Mouse (Mus musculus) erythroblast, adult 5-6 weeks (primary cell): Measurements from ENCODE around the gene Mapre1. TPM values are rescaled to one million over a fixed set of nuclear protein-coding genes. Genes with fewer than 3 reads are reported as not detected.
A peak's percentile ranks its signal among the peaks of the same experiment; 100 is the strongest.
"Not testable (repeated sequence)": the region's sequence is repeated elsewhere in the genome, so short reads cannot be mapped to it uniquely, and the experiment has no call there.

Source experiments
- ATAC-seq: replicated peaks from 2 replicates; pipeline ENCODE4 v1.8.0; 2016; ENCODE audit warnings: moderate number of reproducible peaks, mild to moderate bottlenecking, moderate TSS enrichment, inconsistent platforms; ENCODE audit not compliant: poor library complexity, low FRiP score, severe bottlenecking
- total RNA-seq, 2 experiments: library from RNA; stranded (forward) in 1 of 2; stranded (reverse) in 1 of 2; fragments of 150-400 nt in 1 of 2; fragments of 200-764, 138-1000 nt in 1 of 2; gene quantifications; 2 replicates each; pipeline versions ENCODE4 v1.2.3 to v1.2.4; 2015 to 2017; ENCODE audit warnings: low replicate concordance in 2 of 2

Gene Mapre1
- total RNA-seq, 2 experiments from 2014 or later = 38.3 to 93.4 TPM

DNA sequence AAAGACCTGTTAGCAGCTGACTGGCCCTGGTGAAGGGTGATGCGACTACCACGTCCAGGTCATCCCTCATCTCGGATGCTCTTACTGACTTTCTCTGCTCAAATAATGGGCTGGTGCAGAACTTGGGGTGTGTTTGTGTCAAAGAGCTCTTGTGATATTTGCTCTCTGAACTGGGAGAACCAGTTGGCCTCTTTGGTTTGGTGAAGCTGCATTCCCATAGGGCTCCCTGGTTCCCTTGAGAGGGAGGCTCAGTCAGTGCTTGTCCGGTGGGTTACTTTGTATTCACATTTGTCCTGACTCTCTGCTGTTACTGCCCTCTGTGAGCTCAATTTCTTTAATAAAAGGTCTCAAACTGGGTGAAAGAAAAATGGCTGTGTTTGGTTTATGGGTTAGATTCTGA, 31.9 kb downstream of the Mapre1 start:
- no peak for ATAC-seq

DNA sequence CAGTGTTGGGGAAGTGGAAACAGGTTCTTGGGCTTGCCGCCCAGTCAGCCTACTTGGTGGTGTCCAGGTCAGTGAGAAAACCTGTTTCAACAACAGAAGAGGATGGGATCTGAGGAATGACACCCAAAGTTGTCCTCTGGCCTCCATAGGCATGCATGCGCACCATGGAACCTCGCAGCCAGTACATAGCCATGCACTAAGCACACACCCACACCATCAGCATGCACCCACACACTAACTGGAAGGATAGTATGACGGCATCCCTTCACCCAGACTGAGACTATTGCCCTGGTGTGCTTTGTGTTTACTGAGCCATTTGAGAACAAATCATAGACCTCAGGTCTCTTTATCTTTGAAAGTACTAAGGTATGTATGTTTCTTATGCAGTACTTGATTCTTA, 34.4 kb downstream of the Mapre1 start:
- ATAC-seq = no peak

DNA sequence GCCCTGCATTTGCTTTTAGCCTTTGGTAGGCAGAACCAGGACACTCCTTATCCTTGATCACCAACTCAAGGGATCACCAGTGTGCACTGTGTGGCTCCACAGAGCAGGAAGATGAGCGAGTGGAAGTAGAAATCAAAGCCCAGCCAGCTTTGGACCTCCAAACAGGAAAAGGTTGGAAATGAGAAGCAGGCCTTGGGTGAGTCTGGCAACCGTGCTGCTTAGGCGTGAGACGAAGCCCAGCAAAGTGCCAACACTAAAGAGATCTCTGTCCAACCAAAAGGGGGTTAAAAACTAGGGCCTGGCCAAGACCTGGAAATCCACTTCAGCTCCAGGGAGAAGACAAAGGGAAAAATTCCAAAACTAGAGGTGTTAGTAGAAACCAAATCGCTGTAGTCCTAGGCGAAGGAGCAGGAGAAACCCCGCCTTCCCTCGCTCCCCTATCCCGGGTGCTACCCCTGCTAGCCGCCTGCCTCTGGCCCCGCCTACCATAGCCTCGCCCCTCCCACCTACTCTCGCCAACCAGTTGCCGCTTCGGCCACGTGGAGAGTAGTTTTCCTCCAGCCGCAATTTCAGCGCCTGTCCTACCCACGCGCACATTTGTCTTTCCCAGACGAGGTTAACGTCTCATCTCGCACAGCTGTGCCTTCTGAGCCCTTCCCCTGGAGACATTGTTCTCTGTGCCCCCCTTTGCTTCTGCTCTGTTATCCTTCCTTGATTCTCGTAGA, 37.7 kb downstream of the Mapre1 start:
- ATAC-seq = peak; percentile 94

DNA sequence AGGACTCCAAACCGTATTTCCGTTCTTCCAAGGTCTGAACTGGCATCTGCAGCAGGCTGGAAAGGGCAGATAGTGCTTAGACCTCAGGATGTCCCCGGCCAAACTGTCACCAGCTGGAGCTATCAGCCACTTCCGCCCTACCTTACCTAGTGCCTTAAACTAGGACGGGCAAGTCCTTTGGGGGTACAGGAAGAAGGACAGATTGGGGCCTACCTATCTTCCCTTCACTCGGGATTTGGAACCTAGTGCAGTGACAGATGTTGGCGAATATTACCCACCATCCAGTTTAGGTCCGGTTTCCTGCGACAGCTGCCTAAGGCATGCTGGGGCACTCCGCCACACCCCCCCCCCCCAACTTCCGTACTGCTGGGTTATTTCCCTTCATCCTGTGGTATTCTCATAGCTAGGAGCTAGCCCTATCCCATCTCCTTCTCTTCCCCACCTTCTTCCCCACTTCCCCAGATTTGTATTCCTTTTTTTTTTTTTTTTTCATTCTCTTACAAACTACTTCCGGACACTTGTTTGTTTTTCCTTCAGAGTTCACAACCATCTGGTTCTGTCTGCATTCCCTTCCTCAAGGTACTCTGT, 38.4 kb downstream of the Mapre1 start, which contains the start of gene Efcab8:
Gene Efcab8, plus strand, starts transcription at position 538 of the 588 bp plus-strand sequence.
- ATAC-seq = 0 out of 2 replicates have a peak, but pooled peaks have one; percentile 8

- no peak for ATAC-seq
Observed at GRCm38 (mm10) chr2:153781181-153781580, 40.1 kb downstream of the Mapre1 start.

DNA sequence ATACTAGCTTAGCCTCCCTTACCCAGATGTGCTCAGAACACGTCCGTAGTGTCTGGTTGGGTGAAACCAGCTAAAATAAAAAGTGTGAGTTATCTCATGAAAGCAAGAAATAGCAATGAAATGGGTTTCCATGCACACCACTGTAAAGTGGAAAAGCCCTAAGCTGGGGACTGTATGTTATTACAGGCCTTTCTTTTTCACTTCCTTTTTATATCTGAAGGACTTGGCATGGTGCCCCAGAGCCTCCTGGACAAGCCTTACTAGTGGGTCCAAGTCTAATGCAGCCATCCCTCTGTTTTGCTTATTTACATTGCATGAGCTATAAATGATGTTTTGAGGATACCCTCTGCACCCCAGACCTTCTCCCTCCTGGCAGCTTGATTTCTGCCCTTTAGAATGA, 43.6 kb downstream of the Mapre1 start:
- ATAC-seq = no peak

DNA sequence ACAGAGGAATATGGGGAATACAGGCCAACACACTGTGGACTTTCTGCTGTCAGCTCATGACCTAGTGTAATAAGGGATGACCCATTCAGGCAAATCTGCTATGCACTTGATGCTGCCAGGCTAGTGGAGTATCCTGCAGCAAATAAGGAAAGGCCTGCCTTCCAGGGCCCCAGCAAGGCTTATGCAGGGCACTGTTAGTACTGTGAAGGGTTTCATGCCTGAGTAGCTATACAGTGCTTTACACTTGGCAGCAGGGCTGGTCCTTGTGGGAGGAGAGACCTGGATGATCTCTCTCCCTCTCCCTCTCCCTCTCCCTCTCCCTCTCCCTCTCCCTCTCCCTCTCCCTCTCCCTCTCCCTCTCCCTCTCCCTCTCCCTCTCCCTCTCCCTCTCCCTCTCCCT, 52.3 kb downstream of the Mapre1 start:
- no peak for ATAC-seq

GRCm38 (mm10) chr2:153795090-153795489, 54.0 kb downstream of the Mapre1 start:
- no peak for ATAC-seq

GRCm38 (mm10) chr2:153807464-153807863, 66.4 kb downstream of the Mapre1 start:
- ATAC-seq = not testable (repeated sequence)

- ATAC-seq = no peak
Observed at GRCm38 (mm10) chr2:153808146-153808545, 67.1 kb downstream of the Mapre1 start.

- no peak for ATAC-seq
Observed at GRCm38 (mm10) chr2:153808841-153809240, 67.8 kb downstream of the Mapre1 start.

- no peak for ATAC-seq
Observed at GRCm38 (mm10) chr2:153809921-153810320, 68.8 kb downstream of the Mapre1 start.

GRCm38 (mm10) chr2:153822005-153822543, 81.0 kb downstream of the Mapre1 start:
- ATAC-seq = no peak

Other genes starting within 250 kb of the Mapre1 start
- 7.1 TPM in 1 of 2 replicates, not detected in the other for gene 4930404H24Rik, start 248.5 kb upstream of the Mapre1 start, total RNA-seq (2015; ENCODE audit: low replicate concordance)
- not detected in 2 replicates for gene 4930404H24Rik, start 248.5 kb upstream of the Mapre1 start, total RNA-seq (2017; ENCODE audit: low replicate concordance)
- gene Nol4l, start 211.3 kb upstream of the Mapre1 start, total RNA-seq (2015; ENCODE audit: low replicate concordance) = 2.7 and 6.1 TPM in 2 replicates
- gene Nol4l, start 211.3 kb upstream of the Mapre1 start, total RNA-seq (2017; ENCODE audit: low replicate concordance) = 1.8 and 4.3 TPM in 2 replicates
- 9.2 and 18.8 TPM in 2 replicates for gene Commd7, start 108.5 kb upstream of the Mapre1 start, total RNA-seq (2015; ENCODE audit: low replicate concordance)
- 2.4 and 4.3 TPM in 2 replicates for gene Commd7, start 108.5 kb upstream of the Mapre1 start, total RNA-seq (2017; ENCODE audit: low replicate concordance)
- gene Dnmt3b, start 91.8 kb upstream of the Mapre1 start, total RNA-seq (2015; ENCODE audit: low replicate concordance) = 1.5 and 2.3 TPM in 2 replicates
- 0.94 and 4.0 TPM in 2 replicates for gene Dnmt3b, start 91.8 kb upstream of the Mapre1 start, total RNA-seq (2017; ENCODE audit: low replicate concordance)
- gene Dnmt3c, start 44.6 kb upstream of the Mapre1 start, total RNA-seq (2015; ENCODE audit: low replicate concordance) = not detected in 2 replicates
- gene Dnmt3c, start 44.6 kb upstream of the Mapre1 start, total RNA-seq (2017; ENCODE audit: low replicate concordance) = not detected in 2 replicates
- not detected in 2 replicates for gene Efcab8, start 38.7 kb downstream of the Mapre1 start, total RNA-seq (2015; ENCODE audit: low replicate concordance)
- gene Efcab8, start 38.7 kb downstream of the Mapre1 start, total RNA-seq (2017; ENCODE audit: low replicate concordance) = 0.51 TPM in 1 of 2 replicates, not detected in the other
- gene Sun5, start 129.8 kb downstream of the Mapre1 start, total RNA-seq (2015; ENCODE audit: low replicate concordance) = not detected in 2 replicates
- gene Sun5, start 129.8 kb downstream of the Mapre1 start, total RNA-seq (2017; ENCODE audit: low replicate concordance) = not detected in 2 replicates
- gene Bpifb2, start 133.8 kb downstream of the Mapre1 start, total RNA-seq (2015; ENCODE audit: low replicate concordance) = not detected in 2 replicates
- gene Bpifb2, start 133.8 kb downstream of the Mapre1 start, total RNA-seq (2017; ENCODE audit: low replicate concordance) = not detected in 2 replicates
- gene Bpifb6, start 159.1 kb downstream of the Mapre1 start, total RNA-seq (2015; ENCODE audit: low replicate concordance) = not detected in 2 replicates
- not detected in 2 replicates for gene Bpifb6, start 159.1 kb downstream of the Mapre1 start, total RNA-seq (2017; ENCODE audit: low replicate concordance)
- gene Bpifb3, start 177.0 kb downstream of the Mapre1 start, total RNA-seq (2015; ENCODE audit: low replicate concordance) = not detected in 2 replicates
- not detected in 2 replicates for gene Bpifb3, start 177.0 kb downstream of the Mapre1 start, total RNA-seq (2017; ENCODE audit: low replicate concordance)
- gene Bpifb4, start 196.9 kb downstream of the Mapre1 start, total RNA-seq (2015; ENCODE audit: low replicate concordance) = not detected in 2 replicates
- not detected in 2 replicates for gene Bpifb4, start 196.9 kb downstream of the Mapre1 start, total RNA-seq (2017; ENCODE audit: low replicate concordance)
- gene Bpifa6, start 233.7 kb downstream of the Mapre1 start, total RNA-seq (2015; ENCODE audit: low replicate concordance) = not detected in 2 replicates
- not detected in 2 replicates for gene Bpifa6, start 233.7 kb downstream of the Mapre1 start, total RNA-seq (2017; ENCODE audit: low replicate concordance)